Mouse (Mus musculus): Measurements from ENCODE around the gene Comtd1. TPM values are rescaled to one million over a fixed set of nuclear protein-coding genes. Genes with fewer than 3 reads are reported as not detected.
A peak's percentile ranks its signal among the peaks of the same experiment; 100 is the strongest.

Comtd1 gene
- polyA plus RNA-seq, 1 experiment from 2014 or later, result 11.8 TPM

DNA sequence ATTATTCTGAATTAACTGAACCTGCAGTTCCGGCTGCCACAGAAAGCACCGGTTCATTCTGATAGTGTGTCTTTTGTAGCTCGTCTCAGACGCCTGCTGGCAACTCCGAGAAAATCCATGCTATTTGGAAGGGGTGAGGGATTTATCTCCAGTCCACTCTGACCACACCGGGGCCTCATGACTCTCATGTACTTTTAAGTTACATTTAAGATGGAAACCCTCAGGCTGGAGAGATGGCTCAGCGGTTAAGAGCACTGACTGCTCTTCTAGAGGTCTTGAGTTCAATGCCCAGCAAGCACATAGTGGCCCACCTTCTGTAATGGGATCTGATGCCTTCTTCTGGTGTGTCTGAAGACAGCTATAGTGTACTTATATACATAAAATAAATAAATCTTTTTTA, 26.5 kb downstream of the Comtd1 start:
- Histone ChIP-seq H3K27ac (ENCODE audit: low read depth, low read length) (no peak overlapping the region), H3K4me2 (no peak overlapping the region), H3K4me1 (ENCODE audit: control insufficient read depth, insufficient read depth, low read length) (no peaks in the 10 kb centered on the region), H3K9me3 (ENCODE audit: control insufficient read depth, low read length) (no peaks in the 10 kb centered on the region), H3K27me3 (ENCODE audit: control insufficient read depth, insufficient read depth, low read length) (no peaks in the 10 kb centered on the region), H3K9ac (ENCODE audit: low read length) (no peak overlapping the region), H3K4me3 (ENCODE audit: low read depth, low read length) (no peak overlapping the region), H3K36me3 (ENCODE audit: control insufficient read depth, insufficient read depth, low read length) (no peaks in the 10 kb centered on the region)
- 73% methylated on average over 7 of the region's 7 CpGs for WGBS
- no peak for DNase-seq (ENCODE audit: low spot score, missing footprints)
- no peak for ATAC-seq (ENCODE audit: low FRiP score)

DNA sequence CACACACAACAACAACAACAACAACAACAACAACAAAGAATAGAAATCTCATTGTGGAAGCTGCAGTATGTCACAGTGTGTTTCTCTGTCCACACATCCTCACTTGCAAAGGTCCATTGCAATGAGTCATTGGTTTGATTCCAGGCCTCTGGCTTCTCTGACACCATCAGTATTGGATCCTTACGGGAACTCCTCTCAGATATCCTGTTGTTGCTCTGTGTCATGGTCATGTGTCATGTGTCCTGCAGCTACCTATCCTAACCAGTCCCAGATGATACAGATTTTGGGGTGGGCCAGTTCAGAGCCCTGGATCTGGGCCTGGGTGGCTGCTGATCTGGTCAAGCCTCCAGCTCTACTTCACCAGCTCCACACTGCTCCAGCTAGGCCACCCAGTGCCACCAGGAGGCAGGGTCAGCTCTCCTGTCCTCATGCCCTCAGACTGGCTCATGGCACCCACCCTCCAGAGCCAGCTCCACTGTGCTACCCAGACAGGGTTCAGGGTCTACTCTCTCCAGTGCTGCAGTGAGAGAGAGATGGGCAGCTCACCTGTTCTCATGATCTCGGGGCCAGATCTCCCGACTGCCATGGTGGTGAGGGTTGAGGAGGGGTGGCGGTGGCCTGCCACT, 27.8 kb downstream of the Comtd1 start:
- ATAC-seq (ENCODE audit: low FRiP score), result no peak
- H3K4me2 ChIP-seq, result no peak overlapping the region
- no peaks in the 10 kb centered on the region for H3K4me1 ChIP-seq (ENCODE audit: control insufficient read depth, insufficient read depth, low read length)
- no peak for DNase-seq (ENCODE audit: low spot score, missing footprints)
- WGBS, result 83% methylated on average over 4 of the region's 4 CpGs
- no peaks in the 10 kb centered on the region for H3K27me3 ChIP-seq (ENCODE audit: control insufficient read depth, insufficient read depth, low read length)
- no peaks in the 10 kb centered on the region for H3K36me3 ChIP-seq (ENCODE audit: control insufficient read depth, insufficient read depth, low read length)
- no peak overlapping the region for H3K27ac ChIP-seq (ENCODE audit: low read depth, low read length)
- H3K9ac ChIP-seq (ENCODE audit: low read length), result no peak overlapping the region
- H3K4me3 ChIP-seq (ENCODE audit: low read depth, low read length), result no peak overlapping the region
- H3K9me3 ChIP-seq (ENCODE audit: control insufficient read depth, low read length), result no peaks in the 10 kb centered on the region

DNA sequence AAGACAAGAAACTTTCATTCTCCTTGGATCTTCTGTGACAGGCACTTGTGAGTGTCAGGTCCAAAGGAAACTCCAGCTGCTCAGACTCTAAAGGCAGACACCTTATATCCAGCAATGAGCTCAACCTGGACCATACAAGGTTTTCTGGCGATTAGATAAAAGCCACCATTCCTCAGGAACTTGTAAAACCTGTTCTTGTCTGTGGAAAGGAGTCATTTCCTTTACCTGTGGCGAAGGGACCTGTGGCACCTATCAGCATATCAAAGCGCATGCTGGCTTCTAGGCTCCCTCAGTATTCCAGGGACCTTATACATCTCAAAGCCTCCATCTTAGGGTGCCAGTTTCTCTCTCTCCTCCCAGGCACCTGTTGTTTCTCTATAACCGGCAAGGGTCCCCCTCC, 31.3 kb downstream of the Comtd1 start:
- H3K27ac ChIP-seq (ENCODE audit: low read depth, low read length), result no peak overlapping the region
- no peak overlapping the region for H3K9ac ChIP-seq (ENCODE audit: low read length)
- DNase-seq (ENCODE audit: low spot score, missing footprints), result no peak
- no peak overlapping the region for H3K4me3 ChIP-seq (ENCODE audit: low read depth, low read length)
- H3K27me3 ChIP-seq (ENCODE audit: control insufficient read depth, insufficient read depth, low read length), result no peaks in the 10 kb centered on the region
- ATAC-seq (ENCODE audit: low FRiP score), result no peak
- no peaks in the 10 kb centered on the region for H3K4me1 ChIP-seq (ENCODE audit: control insufficient read depth, insufficient read depth, low read length)
- H3K36me3 ChIP-seq (ENCODE audit: control insufficient read depth, insufficient read depth, low read length), result no peaks in the 10 kb centered on the region
- WGBS, result 38% methylated on average over 4 of the region's 4 CpGs
- no peak overlapping the region for H3K4me2 ChIP-seq
- H3K9me3 ChIP-seq (ENCODE audit: control insufficient read depth, low read length), result no peaks in the 10 kb centered on the region

DNA sequence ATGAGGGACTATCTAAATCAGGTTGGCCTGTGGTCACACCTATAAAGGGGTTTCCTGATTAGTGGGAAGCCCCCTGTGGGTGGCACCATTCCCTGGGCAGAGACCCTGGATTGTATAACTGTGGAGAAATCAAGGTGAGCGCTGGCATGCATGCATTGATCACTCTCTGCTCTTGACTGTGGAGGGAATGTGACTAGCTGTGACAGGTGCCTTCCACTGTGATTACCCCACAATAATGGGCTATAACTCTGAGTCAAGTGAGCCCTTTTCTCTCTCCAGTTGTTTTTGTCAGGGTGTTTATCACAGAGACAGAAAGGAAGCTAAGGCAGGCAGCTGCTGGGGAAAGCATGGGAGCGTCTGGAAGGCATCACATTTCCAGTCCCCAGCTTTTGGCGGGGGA, 32.5 kb downstream of the Comtd1 start:
- no peaks in the 10 kb centered on the region for H3K9me3 ChIP-seq (ENCODE audit: control insufficient read depth, low read length)
- no peaks in the 10 kb centered on the region for H3K36me3 ChIP-seq (ENCODE audit: control insufficient read depth, insufficient read depth, low read length)
- H3K9ac ChIP-seq (ENCODE audit: low read length), result no peak overlapping the region
- no peak overlapping the region for H3K27ac ChIP-seq (ENCODE audit: low read depth, low read length)
- no peak for DNase-seq (ENCODE audit: low spot score, missing footprints)
- ATAC-seq (ENCODE audit: low FRiP score), result no peak
- H3K4me2 ChIP-seq, result no peak overlapping the region
- H3K27me3 ChIP-seq (ENCODE audit: control insufficient read depth, insufficient read depth, low read length), result no peaks in the 10 kb centered on the region
- no peaks in the 10 kb centered on the region for H3K4me1 ChIP-seq (ENCODE audit: control insufficient read depth, insufficient read depth, low read length)
- H3K4me3 ChIP-seq (ENCODE audit: low read depth, low read length), result no peak overlapping the region
- WGBS, result 80% methylated on average over 3 of the region's 3 CpGs

DNA sequence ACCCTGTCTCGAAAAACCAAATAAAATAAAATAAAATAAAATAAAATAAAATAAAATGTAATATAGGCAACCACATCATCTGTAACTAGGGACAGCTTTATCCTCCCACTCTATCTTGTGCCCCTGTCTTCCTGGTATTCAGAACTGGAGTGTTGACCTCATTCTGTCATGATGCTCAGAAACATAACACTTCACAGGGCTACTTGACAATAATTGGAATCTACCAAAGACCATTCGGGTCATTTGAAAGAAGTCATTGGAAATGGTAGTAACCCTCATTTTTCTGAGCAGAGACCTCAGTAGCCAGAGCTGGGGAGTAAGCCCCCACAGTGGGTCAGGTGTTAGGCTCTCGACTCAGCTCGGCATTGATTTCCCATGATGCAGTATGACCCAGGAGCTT, 34.2 kb downstream of the Comtd1 start:
- no peaks in the 10 kb centered on the region for H3K27me3 ChIP-seq (ENCODE audit: control insufficient read depth, insufficient read depth, low read length)
- H3K9me3 ChIP-seq (ENCODE audit: control insufficient read depth, low read length), result no peaks in the 10 kb centered on the region
- no peaks in the 10 kb centered on the region for H3K36me3 ChIP-seq (ENCODE audit: control insufficient read depth, insufficient read depth, low read length)
- H3K9ac ChIP-seq (ENCODE audit: low read length), result no peak overlapping the region
- DNase-seq (ENCODE audit: low spot score, missing footprints) (no peak), ATAC-seq (ENCODE audit: low FRiP score) (no peak)
- WGBS, result 93% methylated on average over 4 of the region's 4 CpGs
- no peak overlapping the region for H3K27ac ChIP-seq (ENCODE audit: low read depth, low read length)
- H3K4me3 ChIP-seq (ENCODE audit: low read depth, low read length), result no peak overlapping the region
- H3K4me2 ChIP-seq, result no peak overlapping the region
- H3K4me1 ChIP-seq (ENCODE audit: control insufficient read depth, insufficient read depth, low read length), result no peaks in the 10 kb centered on the region

DNA sequence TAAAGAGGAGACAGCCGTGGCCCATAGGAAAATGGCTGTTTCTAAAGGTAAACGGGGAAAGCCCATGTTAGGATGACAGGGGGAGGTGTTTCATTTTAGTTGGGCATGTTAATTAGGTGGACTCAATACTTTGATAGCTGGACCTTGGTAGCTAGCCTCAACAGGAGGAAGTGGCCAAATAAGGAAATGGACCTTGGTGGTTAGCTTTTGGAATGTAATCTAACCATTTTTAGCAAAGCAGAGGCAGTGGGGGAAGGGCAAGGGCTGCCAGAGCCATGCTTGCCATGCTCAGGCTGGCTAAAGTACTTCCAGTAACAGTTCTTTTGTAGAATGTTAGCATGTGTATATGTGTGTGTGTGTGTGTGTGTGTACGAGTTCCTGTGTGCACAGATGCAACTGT, 34.9 kb downstream of the Comtd1 start:
- 82% methylated on average over 3 of the region's 3 CpGs for WGBS
- H3K36me3 ChIP-seq (ENCODE audit: control insufficient read depth, insufficient read depth, low read length), result no peaks in the 10 kb centered on the region
- no peaks in the 10 kb centered on the region for H3K9me3 ChIP-seq (ENCODE audit: control insufficient read depth, low read length)
- H3K27ac ChIP-seq (ENCODE audit: low read depth, low read length), result no peak overlapping the region
- H3K4me3 ChIP-seq (ENCODE audit: low read depth, low read length), result no peak overlapping the region
- no peaks in the 10 kb centered on the region for H3K4me1 ChIP-seq (ENCODE audit: control insufficient read depth, insufficient read depth, low read length)
- H3K4me2 ChIP-seq, result no peak overlapping the region
- DNase-seq (ENCODE audit: low spot score, missing footprints) (no peak), ATAC-seq (ENCODE audit: low FRiP score) (no peak)
- H3K9ac ChIP-seq (ENCODE audit: low read length), result no peak overlapping the region
- no peaks in the 10 kb centered on the region for H3K27me3 ChIP-seq (ENCODE audit: control insufficient read depth, insufficient read depth, low read length)

DNA sequence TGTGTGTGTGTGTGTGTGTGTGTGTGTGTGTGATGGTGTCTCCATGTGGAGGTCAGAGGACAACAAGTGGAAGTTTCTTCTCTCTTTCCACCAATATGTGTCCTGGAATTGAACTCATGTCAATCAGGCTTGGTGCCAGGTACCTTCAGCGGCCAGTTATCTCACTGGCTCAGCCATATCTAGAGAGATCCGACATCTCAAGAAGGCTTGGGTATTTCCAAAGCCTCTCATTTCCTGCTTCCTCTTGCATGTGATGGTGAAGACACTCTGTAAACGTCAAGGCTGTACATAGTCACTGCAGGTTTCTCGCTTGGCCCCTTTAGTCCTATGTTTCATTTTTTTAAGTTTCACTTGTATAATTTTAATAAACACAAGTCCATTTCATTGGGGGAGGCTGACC, 35.6 kb downstream of the Comtd1 start:
- WGBS, result 84% methylated on average over 4 of the region's 4 CpGs
- ATAC-seq (ENCODE audit: low FRiP score), result no peak
- H3K4me1 ChIP-seq (ENCODE audit: control insufficient read depth, insufficient read depth, low read length), result no peaks in the 10 kb centered on the region

DNA sequence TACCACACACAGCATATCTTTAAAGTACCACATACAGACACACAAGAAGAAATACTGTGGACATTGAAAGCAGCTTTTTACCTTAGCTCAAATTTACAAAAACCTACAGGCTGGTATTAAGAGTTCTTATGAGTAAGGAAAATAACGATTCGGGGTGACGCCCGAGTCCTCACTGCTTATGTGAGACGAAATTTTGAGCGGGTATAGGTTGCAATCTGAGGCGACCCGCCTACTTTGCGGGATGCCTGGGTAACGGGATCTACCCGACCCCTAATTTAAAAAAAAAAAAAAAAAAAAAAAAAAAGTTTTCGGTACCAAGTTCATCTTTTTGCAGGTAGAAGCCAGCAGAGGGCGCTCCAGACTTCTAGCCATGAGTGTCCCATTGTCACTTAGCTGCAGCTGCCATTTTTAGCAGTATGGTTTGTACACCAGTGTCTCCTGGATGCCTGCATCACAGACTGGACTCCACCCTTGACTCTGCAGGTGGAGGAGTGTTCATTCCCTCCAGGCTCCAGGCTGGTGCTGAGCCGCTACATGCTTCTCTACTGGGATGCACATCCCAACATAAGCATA, 36.1 kb downstream of the Comtd1 start:
- no peak; the same call in 1 of the 2 replicates for ATAC-seq (ENCODE audit: low FRiP score)

More for the DNA sequence above, 35.6 kb downstream of the Comtd1 start:
- Histone ChIP-seq H3K27me3 (ENCODE audit: control insufficient read depth, insufficient read depth, low read length) (no peaks in the 10 kb centered on the region), H3K4me2 (no peak overlapping the region), H3K27ac (ENCODE audit: low read depth, low read length) (no peak overlapping the region), H3K4me3 (ENCODE audit: low read depth, low read length) (no peak overlapping the region), H3K9ac (ENCODE audit: low read length) (no peak overlapping the region), H3K36me3 (ENCODE audit: control insufficient read depth, insufficient read depth, low read length) (no peaks in the 10 kb centered on the region), H3K9me3 (ENCODE audit: control insufficient read depth, low read length) (no peaks in the 10 kb centered on the region)
- DNase-seq (ENCODE audit: low spot score, missing footprints), result no peak

DNA sequence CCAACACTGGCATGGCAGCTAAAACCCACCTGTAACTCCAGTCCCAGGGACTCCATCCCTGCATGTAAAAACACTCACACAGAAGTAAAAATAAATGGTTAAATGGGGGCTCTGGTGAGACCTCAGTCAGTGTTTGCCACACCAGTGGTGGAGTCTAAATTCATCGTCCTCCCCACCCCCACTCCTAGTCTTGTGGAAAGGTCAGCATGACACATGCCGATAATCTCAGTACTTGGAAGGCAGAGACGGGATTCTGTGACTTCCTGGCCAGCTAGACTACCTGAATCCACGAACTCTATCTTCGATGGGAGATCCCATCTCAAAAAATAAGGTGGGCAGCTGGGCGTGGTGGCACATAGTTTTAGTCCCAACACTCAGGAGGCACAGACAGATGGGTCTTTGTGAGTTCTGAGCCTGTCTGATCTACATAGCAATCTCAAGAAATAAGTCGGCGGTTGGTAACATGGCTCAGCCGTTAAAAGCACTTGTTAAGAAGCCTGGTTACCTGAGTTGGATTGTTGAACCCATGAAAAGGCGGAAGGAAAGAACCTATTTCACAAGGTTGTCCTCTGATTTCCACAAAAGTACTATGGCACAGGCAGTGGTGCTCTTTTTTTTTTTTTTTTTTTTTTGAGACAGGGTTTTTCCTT, 36.9 kb downstream of the Comtd1 start:
- 84% methylated on average over 10 of the region's 10 CpGs for WGBS
- Histone ChIP-seq H3K4me2 (no peak overlapping the region), H3K4me1 (ENCODE audit: control insufficient read depth, insufficient read depth, low read length) (no peaks in the 10 kb centered on the region), H3K9ac (ENCODE audit: low read length) (no peak overlapping the region), H3K9me3 (ENCODE audit: control insufficient read depth, low read length) (no peaks in the 10 kb centered on the region), H3K4me3 (ENCODE audit: low read depth, low read length) (no peak overlapping the region), H3K27me3 (ENCODE audit: control insufficient read depth, insufficient read depth, low read length) (no peaks in the 10 kb centered on the region), H3K27ac (ENCODE audit: low read depth, low read length) (no peak overlapping the region), H3K36me3 (ENCODE audit: control insufficient read depth, insufficient read depth, low read length) (no peaks in the 10 kb centered on the region)
- DNase-seq (ENCODE audit: low spot score, missing footprints), result no peak
- no peak for ATAC-seq (ENCODE audit: low FRiP score)

More for the DNA sequence above, 36.1 kb downstream of the Comtd1 start:
- Histone ChIP-seq H3K36me3 (ENCODE audit: control insufficient read depth, insufficient read depth, low read length) (no peaks in the 10 kb centered on the region), H3K4me1 (ENCODE audit: control insufficient read depth, insufficient read depth, low read length) (no peaks in the 10 kb centered on the region), H3K9ac (ENCODE audit: low read length) (no peak overlapping the region), H3K4me2 (no peak overlapping the region; the same call in 1 of the 2 replicates), H3K27ac (ENCODE audit: low read depth, low read length) (no peak overlapping the region), H3K4me3 (ENCODE audit: low read depth, low read length) (no peak overlapping the region), H3K27me3 (ENCODE audit: control insufficient read depth, insufficient read depth, low read length) (no peaks in the 10 kb centered on the region), H3K9me3 (ENCODE audit: control insufficient read depth, low read length) (no peaks in the 10 kb centered on the region)
- WGBS, result 24% methylated on average over 14 of the region's 14 CpGs
- peak; percentile 90 for DNase-seq (ENCODE audit: low spot score, missing footprints)

Data from midbrain, embryonic 11.5 days (tissue).